Mouse (Mus musculus): Measurements from ENCODE around the gene Eif2s2.

- no peak for TF ChIP-seq ETS1 (conservative IDR thresholded peaks at IDR 0.05; ENCODE audit: low read depth, low read length)
- no peak for TF ChIP-seq USF1 (IDR thresholded peaks at IDR 0.05; ENCODE audit: low read depth, low read length)
- no peak for TF ChIP-seq SIN3A (IDR thresholded peaks at IDR 0.05; ENCODE audit: low read length)
- no peak for TF ChIP-seq CTCF (conservative IDR thresholded peaks at IDR 0.05 in 1 of 2, IDR thresholded peaks at IDR 0.05 in 1 of 2; ENCODE audit: low read depth in 2 of 2, low read length in 2 of 2)
- no peak for TF ChIP-seq POLR2AphosphoS2 (IDR thresholded peaks at IDR 0.05; ENCODE audit: low read depth, low read length)
- no peak for TF ChIP-seq MAX (IDR thresholded peaks at IDR 0.05; ENCODE audit: low read length)
- TF ChIP-seq MXI1 (IDR thresholded peaks at IDR 0.05; ENCODE audit: low read depth, low read length) = no peak
- TF ChIP-seq POLR2A (IDR thresholded peaks at IDR 0.05; ENCODE audit: low read depth, low read length) = no peak
- no peak for TF ChIP-seq ZKSCAN1 (IDR thresholded peaks at IDR 0.05; ENCODE audit: borderline replicate concordance, low read depth, low read length)
These were observed 58.4 kb downstream of the Eif2s2 start for GRCm38 (mm10) chr2:154834149-154834865.
